Mouse (Mus musculus): ENCODE data around the gene Wnt2b. TPM values are rescaled to one million over a fixed set of nuclear protein-coding genes. Genes with fewer than 3 reads are reported as not detected.

Wnt2b gene
- polyA plus RNA-seq, 1 experiment from 2014 or later = 1.3 TPM

DNA sequence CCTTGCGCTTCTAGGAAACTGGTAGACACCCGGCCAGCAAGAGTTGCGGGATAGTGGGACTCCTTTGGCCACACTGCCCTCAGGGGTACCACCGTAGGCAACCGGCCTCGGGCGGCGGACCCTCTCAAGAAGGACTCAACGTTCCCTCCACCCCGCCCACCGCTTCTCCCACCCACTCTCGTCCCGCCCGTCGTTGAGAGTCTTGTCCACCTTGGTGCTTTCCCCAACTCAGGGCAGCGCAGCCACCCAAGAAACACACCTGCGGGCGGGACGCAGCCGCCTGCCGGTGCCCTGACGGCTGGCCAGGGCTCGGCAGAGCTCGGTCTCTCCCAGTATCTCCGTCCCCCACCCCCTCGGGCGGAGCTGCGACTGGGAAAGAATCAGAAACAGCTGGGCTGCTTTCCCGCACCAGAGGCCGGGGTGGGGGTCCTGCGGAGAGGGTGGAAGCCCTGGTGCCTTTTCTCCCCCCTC lies 455 bp upstream of the Wnt2b start:
- peak; percentile 29 for ATAC-seq
- H3K9me3 ChIP-seq = no peaks in the 10 kb centered on the region
- H3K27ac ChIP-seq = no peak overlapping the region
- H3K4me1 ChIP-seq (replicated peaks) = peaks cover 31% of the 10 kb centered on the region
- H3K4me2 ChIP-seq (replicated peaks) = peak overlapping the region; percentile 72
- H3K27me3 ChIP-seq = peaks cover 84% of the 10 kb centered on the region
- WGBS = under 1% methylated on average over 31 of the region's 31 CpGs
- H3K36me3 ChIP-seq = no peaks in the 10 kb centered on the region
- peak overlapping the region; percentile 57 for H3K4me3 ChIP-seq (replicated peaks)
- peak overlapping the region; percentile 64 for H3K9ac ChIP-seq (replicated peaks)

DNA sequence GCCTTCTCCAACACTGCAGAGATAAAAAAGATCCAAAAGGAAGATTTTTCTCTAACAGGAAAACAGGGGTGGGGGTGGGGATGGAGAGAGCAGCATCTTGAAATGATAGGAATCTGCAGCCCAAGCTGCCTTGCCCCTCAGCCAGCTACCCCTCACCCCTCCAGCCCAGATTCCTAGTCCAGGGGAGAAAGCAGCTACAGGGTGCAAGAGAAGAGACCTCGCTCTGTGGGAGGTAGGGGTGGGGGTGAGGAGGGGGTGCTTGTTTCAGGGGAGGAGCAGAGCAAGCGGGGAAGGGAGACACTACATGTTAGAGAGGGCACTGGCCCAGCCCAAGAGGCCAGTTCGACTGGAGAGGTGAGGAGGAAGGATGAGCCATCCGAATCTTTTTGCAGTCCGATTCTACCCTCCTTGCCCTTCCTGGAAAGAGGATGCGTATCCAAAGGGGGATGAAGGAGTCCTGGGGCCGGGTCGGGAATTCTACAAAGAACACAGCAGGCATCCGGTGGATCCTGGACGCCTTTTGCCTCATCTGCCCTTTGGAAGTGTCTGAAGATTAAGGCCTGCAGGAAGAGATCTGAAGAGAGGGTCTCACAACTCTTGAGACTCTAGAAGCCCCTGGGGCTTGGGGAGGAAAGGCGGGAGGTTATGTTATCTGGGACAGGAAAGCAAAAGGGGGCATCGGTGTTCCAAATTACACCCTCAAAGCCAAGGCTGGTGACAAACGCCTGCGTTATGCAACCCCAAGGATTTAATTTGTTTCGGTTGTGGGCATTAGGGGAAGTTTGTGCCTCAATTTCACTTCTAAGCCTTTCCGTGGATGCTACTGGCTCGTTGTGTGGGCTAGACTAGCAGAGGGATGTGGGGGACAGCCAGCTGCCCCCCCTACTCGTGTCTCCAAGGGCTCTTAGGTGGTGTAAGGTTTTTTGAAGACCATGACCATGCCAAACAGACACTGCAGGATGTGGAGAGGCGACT lies 1.4 kb downstream of the Wnt2b start:
- Histone ChIP-seq H3K4me2 (replicated peaks) (0 out of 2 replicates have a peak overlapping the region, but pooled peaks have one; percentile 72), H3K9me3 (no peaks in the 10 kb centered on the region), H3K27me3 (peaks cover 73% of the 10 kb centered on the region), H3K4me3 (replicated peaks) (peak overlapping the region; percentile 57), H3K9ac (replicated peaks) (no peak overlapping the region), H3K36me3 (peaks cover 5% of the 10 kb centered on the region; the same call in 1 of the 2 replicates), H3K27ac (no peak overlapping the region), H3K4me1 (replicated peaks) (peaks cover 31% of the 10 kb centered on the region)
- ATAC-seq = no peak
- 5% methylated on average over 19 of the region's 19 CpGs for WGBS

- no peak overlapping the region for H3K27ac ChIP-seq
- H3K36me3 ChIP-seq = peaks cover 31% of the 10 kb centered on the region
- H3K27me3 ChIP-seq = peaks cover 31% of the 10 kb centered on the region
- H3K9me3 ChIP-seq = no peaks in the 10 kb centered on the region
- no peak for ATAC-seq
- no peak overlapping the region for H3K4me3 ChIP-seq (replicated peaks)
- H3K4me1 ChIP-seq (replicated peaks) = peaks cover 6% of the 10 kb centered on the region
- H3K4me2 ChIP-seq (replicated peaks) = no peak overlapping the region
- WGBS = 92% methylated on average over 6 of the region's 6 CpGs
- H3K9ac ChIP-seq (replicated peaks) = no peak overlapping the region
These were observed 5.6 kb downstream of the Wnt2b start for GRCm38 (mm10) chr3:104956131-104956581.

- H3K4me2 ChIP-seq (replicated peaks) = no peak overlapping the region
- H3K9me3 ChIP-seq = no peaks in the 10 kb centered on the region
- H3K27ac ChIP-seq = no peak overlapping the region
- no peak overlapping the region for H3K4me3 ChIP-seq (replicated peaks)
- no peak overlapping the region for H3K9ac ChIP-seq (replicated peaks)
- H3K4me1 ChIP-seq (replicated peaks) = no peaks in the 10 kb centered on the region
- 95% methylated on average over 15 of the region's 15 CpGs for WGBS
- peaks cover 15% of the 10 kb centered on the region for H3K27me3 ChIP-seq
- no peak for ATAC-seq
- H3K36me3 ChIP-seq = peaks cover 42% of the 10 kb centered on the region
These were observed 7.2 kb downstream of the Wnt2b start for GRCm38 (mm10) chr3:104954551-104954950.

DNA sequence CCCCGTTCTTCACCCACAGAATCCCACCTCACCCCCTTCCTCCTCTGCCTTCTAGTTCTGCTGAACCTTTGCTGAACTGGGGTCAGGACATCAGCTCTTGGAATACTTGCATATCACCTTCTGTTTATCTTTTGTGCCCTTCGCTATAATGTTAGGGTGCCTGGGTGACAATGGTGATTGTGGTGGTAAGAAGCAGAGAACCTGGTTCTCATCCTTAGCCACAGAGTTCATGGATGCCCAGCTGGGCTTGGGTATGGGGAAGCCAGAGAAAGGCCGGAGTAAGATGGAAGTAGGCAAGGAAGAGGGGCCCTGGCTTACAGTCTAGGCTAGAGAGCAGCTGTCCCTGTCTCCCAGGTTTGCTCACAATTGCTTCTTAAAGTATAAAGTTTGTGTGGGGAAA lies 7.6 kb downstream of the Wnt2b start:
- ATAC-seq = no peak
- Histone ChIP-seq H3K9ac (replicated peaks) (no peak overlapping the region), H3K36me3 (peaks cover 42% of the 10 kb centered on the region), H3K27me3 (peaks cover 11% of the 10 kb centered on the region), H3K27ac (no peak overlapping the region), H3K9me3 (no peaks in the 10 kb centered on the region), H3K4me3 (replicated peaks) (no peak overlapping the region), H3K4me1 (replicated peaks) (no peaks in the 10 kb centered on the region), H3K4me2 (replicated peaks) (no peak overlapping the region)
- 98% methylated on average over 3 of the region's 3 CpGs for WGBS

DNA sequence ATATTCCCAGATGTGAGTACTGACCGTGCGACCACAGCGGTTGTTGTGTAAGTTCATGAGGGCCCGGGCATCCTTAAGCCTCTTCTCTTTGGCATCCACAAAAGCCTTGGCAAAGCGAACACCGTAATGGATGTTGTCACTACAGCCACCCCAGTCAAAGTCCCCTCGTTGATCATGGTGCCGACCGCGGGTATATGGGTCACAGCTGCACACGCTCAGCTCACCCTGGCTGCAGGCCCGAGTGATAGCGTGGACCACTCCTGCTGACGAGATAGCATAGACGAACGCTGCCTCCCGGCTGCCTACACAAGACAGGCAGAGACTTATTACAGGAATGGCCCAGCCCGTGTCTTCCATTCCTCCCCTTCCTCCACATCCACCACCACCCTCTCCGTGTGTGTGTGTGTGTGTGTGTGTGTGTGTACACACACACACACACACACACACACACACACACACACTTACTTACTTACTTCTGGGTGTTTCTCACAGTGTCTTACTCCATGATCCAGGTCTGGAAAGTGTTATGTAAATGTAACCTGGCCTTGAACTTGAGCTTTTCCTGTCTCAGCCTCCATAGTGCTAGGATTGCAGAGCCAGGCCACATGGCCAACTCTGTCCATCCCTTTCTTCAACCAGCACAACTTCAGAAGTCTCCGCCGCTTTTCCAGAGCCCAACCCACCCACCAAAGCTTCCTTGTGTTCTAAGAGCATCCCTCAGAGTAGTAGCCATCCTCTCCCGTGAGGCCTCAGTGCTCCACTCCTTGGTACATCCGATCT lies 8.6 kb downstream of the Wnt2b start:
- 94% methylated on average over 23 of the region's 23 CpGs for WGBS
- Histone ChIP-seq H3K27me3 (peaks cover under 1% of the 10 kb centered on the region; the same call in 1 of the 2 replicates), H3K27ac (no peak overlapping the region), H3K9me3 (no peaks in the 10 kb centered on the region), H3K4me1 (replicated peaks) (no peaks in the 10 kb centered on the region), H3K4me2 (replicated peaks) (no peak overlapping the region), H3K36me3 (peaks cover 48% of the 10 kb centered on the region), H3K4me3 (replicated peaks) (no peak overlapping the region), H3K9ac (replicated peaks) (no peak overlapping the region)
- no peak for ATAC-seq

DNA sequence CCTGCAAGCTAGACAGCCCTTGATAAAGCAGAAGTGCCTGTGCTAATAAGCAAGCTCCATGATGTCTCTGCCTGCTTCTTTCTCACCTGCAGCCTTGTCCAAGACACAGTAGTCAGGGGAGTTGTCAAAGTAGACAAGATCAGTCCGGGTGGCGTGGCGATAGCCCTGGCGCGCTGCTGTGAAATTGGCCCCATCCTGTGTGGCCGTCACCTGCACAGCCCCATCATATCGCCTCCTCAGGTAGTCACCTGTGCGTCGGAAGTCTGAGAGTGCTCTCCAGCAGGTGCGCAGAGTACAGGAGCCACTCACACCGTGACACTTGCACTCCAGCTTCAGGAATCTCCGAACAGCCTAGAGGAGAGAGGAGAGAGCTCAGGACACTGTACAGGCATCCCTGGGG lies 10.8 kb downstream of the Wnt2b start:
- peaks cover 66% of the 10 kb centered on the region for H3K36me3 ChIP-seq
- H3K27me3 ChIP-seq = no peaks in the 10 kb centered on the region
- no peak for ATAC-seq
- H3K4me3 ChIP-seq (replicated peaks) = no peak overlapping the region
- H3K4me2 ChIP-seq (replicated peaks) = no peak overlapping the region
- no peak overlapping the region for H3K9ac ChIP-seq (replicated peaks)
- no peaks in the 10 kb centered on the region for H3K4me1 ChIP-seq (replicated peaks)
- WGBS = 95% methylated on average over 12 of the region's 12 CpGs
- no peaks in the 10 kb centered on the region for H3K9me3 ChIP-seq
- H3K27ac ChIP-seq = no peak overlapping the region

DNA sequence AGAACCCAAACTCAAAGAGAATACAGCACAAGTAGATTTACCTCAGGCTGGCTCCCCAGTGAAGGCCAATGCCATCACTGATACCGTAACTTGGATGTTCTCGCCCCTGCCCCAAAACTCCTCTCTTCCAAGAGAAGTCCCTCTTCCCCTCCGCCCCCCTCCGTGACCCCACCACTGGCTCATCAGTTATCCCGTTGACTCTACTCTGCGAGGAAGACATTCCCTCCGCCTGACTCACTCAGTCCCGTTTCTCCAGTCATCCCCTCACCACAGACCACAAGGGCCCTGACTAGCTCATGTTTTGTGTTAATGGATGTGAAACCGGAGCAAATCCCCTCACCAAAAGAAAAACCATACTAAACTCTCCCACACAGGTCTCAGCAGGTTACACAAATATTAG lies 16.8 kb downstream of the Wnt2b start:
- ATAC-seq = no peak
- peaks cover 11% of the 10 kb centered on the region; the same call in 1 of the 2 replicates for H3K4me1 ChIP-seq (replicated peaks)
- 91% methylated on average over 9 of the region's 9 CpGs for WGBS
- H3K36me3 ChIP-seq = peaks cover 40% of the 10 kb centered on the region
- no peaks in the 10 kb centered on the region for H3K9me3 ChIP-seq
- H3K4me3 ChIP-seq (replicated peaks) = no peak overlapping the region
- no peak overlapping the region for H3K27ac ChIP-seq
- no peak overlapping the region for H3K4me2 ChIP-seq (replicated peaks)
- no peaks in the 10 kb centered on the region for H3K27me3 ChIP-seq
- no peak overlapping the region for H3K9ac ChIP-seq (replicated peaks)

GRCm38 (mm10) chr3:104943333-104943732 lies 18.4 kb downstream of the Wnt2b start:
- H3K4me3 ChIP-seq (replicated peaks) = no peak overlapping the region
- no peak overlapping the region for H3K9ac ChIP-seq (replicated peaks)
- peaks cover 11% of the 10 kb centered on the region; the same call in 1 of the 2 replicates for H3K4me1 ChIP-seq (replicated peaks)
- H3K36me3 ChIP-seq = peaks cover 37% of the 10 kb centered on the region
- no peak for ATAC-seq
- no peaks in the 10 kb centered on the region for H3K27me3 ChIP-seq
- H3K27ac ChIP-seq = no peak overlapping the region
- no peak overlapping the region for H3K4me2 ChIP-seq (replicated peaks)
- H3K9me3 ChIP-seq = no peaks in the 10 kb centered on the region
- 44% methylated on average over 8 of the region's 8 CpGs for WGBS

DNA sequence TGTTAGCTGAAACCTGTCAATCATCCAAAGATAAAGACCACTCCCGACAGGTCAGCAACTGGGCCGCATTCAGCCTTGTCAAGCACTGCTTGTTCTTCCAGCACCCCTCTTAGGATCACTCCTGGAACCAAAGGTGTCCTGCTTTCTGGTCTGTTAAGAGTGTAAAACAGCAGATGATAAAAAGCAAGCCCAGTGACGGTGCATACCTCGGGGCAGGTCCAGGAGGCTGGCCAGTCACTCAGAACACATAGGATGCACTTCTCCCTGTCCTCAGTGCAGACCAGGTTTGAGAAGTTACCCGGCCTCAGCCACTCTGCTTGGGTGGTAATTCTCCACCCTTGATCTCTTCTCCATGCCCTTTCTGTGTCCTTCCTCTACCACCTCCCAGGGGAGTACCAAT lies 19.0 kb downstream of the Wnt2b start:
- H3K27me3 ChIP-seq = no peaks in the 10 kb centered on the region
- H3K4me1 ChIP-seq (replicated peaks) = peaks cover 11% of the 10 kb centered on the region; the same call in 1 of the 2 replicates
- H3K36me3 ChIP-seq = peaks cover 32% of the 10 kb centered on the region
- 64% methylated on average over 5 of the region's 5 CpGs for WGBS
- no peak overlapping the region for H3K4me3 ChIP-seq (replicated peaks)
- ATAC-seq = no peak
- H3K9ac ChIP-seq (replicated peaks) = no peak overlapping the region
- H3K27ac ChIP-seq = no peak overlapping the region
- H3K9me3 ChIP-seq = no peaks in the 10 kb centered on the region
- H3K4me2 ChIP-seq (replicated peaks) = no peak overlapping the region

GRCm38 (mm10) chr3:104940691-104941090 lies 21.0 kb downstream of the Wnt2b start:
- no peak overlapping the region for H3K4me3 ChIP-seq (replicated peaks)
- H3K27me3 ChIP-seq = no peaks in the 10 kb centered on the region
- WGBS = 68% methylated on average over 6 of the region's 6 CpGs
- H3K9me3 ChIP-seq = no peaks in the 10 kb centered on the region
- H3K4me2 ChIP-seq (replicated peaks) = no peak overlapping the region
- H3K9ac ChIP-seq (replicated peaks) = no peak overlapping the region
- H3K36me3 ChIP-seq = peaks cover 14% of the 10 kb centered on the region; the same call in 1 of the 2 replicates
- H3K27ac ChIP-seq = no peak overlapping the region
- ATAC-seq = no peak
- peaks cover 15% of the 10 kb centered on the region for H3K4me1 ChIP-seq (replicated peaks)

DNA sequence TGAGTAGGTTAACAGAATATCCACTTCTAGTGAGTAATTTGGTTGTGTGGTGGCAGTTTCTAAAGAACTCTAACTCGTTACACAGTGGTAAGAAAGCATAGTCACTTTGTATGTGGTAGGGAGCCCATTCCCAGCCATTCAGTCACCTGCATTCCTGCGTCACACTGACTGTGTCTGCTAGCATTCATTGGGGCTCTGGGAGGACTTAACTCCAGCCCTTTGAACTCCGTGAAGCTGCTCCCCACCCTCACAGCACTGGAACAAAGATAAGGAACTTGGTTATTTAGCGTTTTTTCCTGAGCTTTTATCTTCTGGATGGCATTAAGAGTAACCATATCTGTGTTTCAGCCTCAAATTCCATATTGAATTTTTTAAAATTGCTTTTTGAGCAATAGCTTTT lies 23.4 kb downstream of the Wnt2b start:
- 21% methylated on average over 4 of the region's 4 CpGs for WGBS
- no peak for ATAC-seq
- Histone ChIP-seq H3K36me3 (peaks cover 11% of the 10 kb centered on the region; the same call in 1 of the 2 replicates), H3K9ac (replicated peaks) (no peak overlapping the region), H3K27ac (no peak overlapping the region), H3K27me3 (no peaks in the 10 kb centered on the region), H3K4me1 (replicated peaks) (peaks cover 14% of the 10 kb centered on the region), H3K4me2 (replicated peaks) (no peak overlapping the region), H3K4me3 (replicated peaks) (no peak overlapping the region), H3K9me3 (no peaks in the 10 kb centered on the region)

Data from midbrain, embryonic 13.5 days (tissue).